ENCODE assay signal across 8 mouse cellular contexts in genomic region chr8:80688141-80688540, GRCm38 (mm10). TPM values are rescaled to one million over a fixed set of nuclear protein-coding genes. Genes with fewer than 3 reads are reported as not detected.
DNase-seq lines count a peak whose midpoint lies in the region; ATAC-seq and TF ChIP-seq lines count a peak whose summit lies in the region.

No protein-coding gene starts in this region.

- 29% methylated on average over 4 of the region's 4 CpGs for WGBS in liver, postnatal 0 days (ENCODE audit: insufficient replicate concordance)

- H3K9ac ChIP-seq in liver, postnatal 0 days (replicated peaks): no peak overlapping the region

- H3K79me3 ChIP-seq in C2C12 (ENCODE audit: low read depth): no peaks in the 10 kb centered on the region

- no peak overlapping the region for H3K27ac ChIP-seq in liver, postnatal 0 days (ENCODE audit: low read depth)

- peak overlapping the region; percentile 27; the same call in 1 of the 2 replicates for H3K4me2 ChIP-seq in liver, postnatal 0 days (ENCODE audit: low read depth, low read length)

- peak; percentile 64; the same call in 1 of the 2 replicates for TF ChIP-seq EP300 in liver, postnatal 0 days (IDR thresholded peaks at IDR 0.05; ENCODE audit: low read depth)

- ATAC-seq in liver, postnatal 0 days: peak; percentile 87

- H3K4me1 ChIP-seq in liver, postnatal 0 days (ENCODE audit: insufficient read depth): peaks cover 7% of the 10 kb centered on the region

- H3K4me3 ChIP-seq in C2C12 (ENCODE audit: insufficient read depth, poor library complexity, severe bottlenecking): no peak overlapping the region
- H3K4me3 ChIP-seq in liver, postnatal 0 days (ENCODE audit: low read depth, low read length): no peak overlapping the region

- no peaks in the 10 kb centered on the region for H3K79me2 ChIP-seq in C2C12 (ENCODE audit: control insufficient read depth, insufficient read depth)

- no peaks in the 10 kb centered on the region for H3K27me3 ChIP-seq in C2C12 (ENCODE audit: control insufficient read depth, insufficient read depth, insufficient read length)
- H3K27me3 ChIP-seq in liver, postnatal 0 days (ENCODE audit: insufficient read depth, low read length): no peaks in the 10 kb centered on the region

- H3ac ChIP-seq in C2C12 (ENCODE audit: control insufficient read depth, insufficient read length, low read depth): no peak overlapping the region

- H3K9me3 ChIP-seq in liver, postnatal 0 days (ENCODE audit: low read length): no peaks in the 10 kb centered on the region

- peak; percentile 47 for DNase-seq in adrenal gland, adult 8-10 months
- DNase-seq in embryo, embryonic 10.5 days (ENCODE audit: low spot score): peak; percentile 68
- DNase-seq in heart, adult 8-10 months (ENCODE audit: low spot score): peak; percentile 37
- peak; percentile 87 for DNase-seq in kidney, postnatal 4 days
- peak; percentile 84 for DNase-seq in liver, postnatal 0 days
- DNase-seq in ovary, postnatal 36 days (ENCODE audit: low spot score): peak; percentile 71
- peak; percentile 62 for DNase-seq in thymus, postnatal 14 days

- TF ChIP-seq CTCF in C2C12 (IDR thresholded peaks at IDR 0.05; ENCODE audit: control insufficient read depth, insufficient read depth, insufficient read length): peak; percentile 36
- peak; percentile 91 for TF ChIP-seq CTCF in liver, postnatal 0 days (IDR thresholded peaks at IDR 0.05; ENCODE audit: low read depth)

- no peaks in the 10 kb centered on the region for H3K36me3 ChIP-seq in C2C12 (ENCODE audit: control insufficient read depth, insufficient read depth)
- no peaks in the 10 kb centered on the region for H3K36me3 ChIP-seq in liver, postnatal 0 days (replicated peaks; ENCODE audit: insufficient read depth, low read length)

TF ChIP-seq in C2C12, 6 proteins besides CTCF, POLR2A, EP300 and RAD21:
- TF ChIP-seq FOSL1 (IDR thresholded peaks at IDR 0.05; ENCODE audit: insufficient read depth, low read length, poor library complexity, severe bottlenecking): no peak
- no peak for TF ChIP-seq MYOG (IDR thresholded peaks at IDR 0.05; ENCODE audit: control insufficient read depth, extremely low read depth, insufficient read length)
- no peak for TF ChIP-seq MYOD1 (IDR thresholded peaks at IDR 0.05; ENCODE audit: control insufficient read depth, insufficient read length, low read depth)
- TF ChIP-seq USF1 (IDR thresholded peaks at IDR 0.05; ENCODE audit: low read depth): no peak
- TF ChIP-seq MAX (IDR thresholded peaks at IDR 0.05): no peak
- TF ChIP-seq CEBPB (IDR thresholded peaks at IDR 0.05; ENCODE audit: low read depth): no peak
TF ChIP-seq in C2C12: peak in this region for 0.

RNA-seq across cellular contexts. Expression of gene Smarca5, which starts 51.2 kb away (rescaled TPM):
- 17.4 TPM for polyA plus RNA-seq in C2C12 (2012; fragmentation: generic; extraction: Trizol)
- total RNA-seq in adrenal gland, adult 8-10 months (2022): 10 to 100 TPM; 64.8 to 83.0 (median 76.3) TPM
- total RNA-seq in heart, adult 8-10 months (2022): 10 to 100 TPM; 35.5 to 39.2 (median 38.8) TPM
- polyA plus RNA-seq in liver, postnatal 0 days (2015; fragmentation: Nextera tagmentation; extraction: Ambion mirVana): 25.3 and 25.4 TPM in 2 replicates

Comparison
In these comparisons a context has a peak if more than half of its experiments do, and no peak if none do; other contexts are left out.
1. DNase-seq: peak in every context shown above with its lines; median percentile 87 in kidney, postnatal 4 days; 84 in liver, postnatal 0 days; 71 in ovary, postnatal 36 days; 68 in embryo, embryonic 10.5 days; 62 in thymus, postnatal 14 days; 47 in adrenal gland, adult 8-10 months; 37 in heart, adult 8-10 months.